Mouse (Mus musculus) liver, adult (tissue): Measurements from ENCODE around the gene Adat3.
"Not testable (repeated sequence)": the region's sequence is repeated elsewhere in the genome, so short reads cannot be mapped to it uniquely, and the experiment has no call there.

ENCODE experiments used
- GATA4 ChIP-seq: IDR thresholded peaks from 2 replicates; pipeline ENCODE4 v1.6.1; 2014; ENCODE audit warnings: mild to moderate bottlenecking, low read length; ENCODE audit not compliant: insufficient replicate concordance

The Adat3 gene

GRCm38 (mm10) chr10:80603364-80603763 lies 684 bp downstream of the Adat3 start:
- TF ChIP-seq GATA4: no peak

- TF ChIP-seq GATA4: no peak
Measured at GRCm38 (mm10) chr10:80604001-80604509, 1.4 kb downstream of the Adat3 start.

- no peak for TF ChIP-seq GATA4
Measured at GRCm38 (mm10) chr10:80604988-80605387, 2.3 kb downstream of the Adat3 start.

- TF ChIP-seq GATA4: not testable (repeated sequence)
Measured at GRCm38 (mm10) chr10:80605721-80606120, 3.0 kb downstream of the Adat3 start, which contains the start of gene Gm49322. Gm49322 (plus strand) TSS chr10:80606021.

- no peak for TF ChIP-seq GATA4
Measured at GRCm38 (mm10) chr10:80606306-80606705, 3.6 kb downstream of the Adat3 start.

GRCm38 (mm10) chr10:80606737-80607350 lies 4.2 kb downstream of the Adat3 start:
- no peak for TF ChIP-seq GATA4

- no peak for TF ChIP-seq GATA4
Measured at GRCm38 (mm10) chr10:80608435-80608834, 5.8 kb downstream of the Adat3 start.

- TF ChIP-seq GATA4: no peak
Measured at GRCm38 (mm10) chr10:80609269-80609924, 6.7 kb downstream of the Adat3 start.

- no peak for TF ChIP-seq GATA4
Measured at GRCm38 (mm10) chr10:80610116-80610785, 7.6 kb downstream of the Adat3 start.

- no peak for TF ChIP-seq GATA4
Measured at GRCm38 (mm10) chr10:80611024-80611423, 8.3 kb downstream of the Adat3 start.

- no peak for TF ChIP-seq GATA4
Measured at GRCm38 (mm10) chr10:80611905-80612304, 9.2 kb downstream of the Adat3 start.

- no peak for TF ChIP-seq GATA4
Measured at GRCm38 (mm10) chr10:80613821-80614220, 11.1 kb downstream of the Adat3 start.

- no peak for TF ChIP-seq GATA4
Measured at GRCm38 (mm10) chr10:80614351-80614750, 11.7 kb downstream of the Adat3 start.

- peak; percentile 59; the same call in 1 of the 2 replicates for TF ChIP-seq GATA4
Measured at GRCm38 (mm10) chr10:80618181-80618580, 15.5 kb downstream of the Adat3 start.

GRCm38 (mm10) chr10:80619465-80620244 lies 17.0 kb downstream of the Adat3 start:
- TF ChIP-seq GATA4: no peak

GRCm38 (mm10) chr10:80620365-80620764 lies 17.7 kb downstream of the Adat3 start:
- TF ChIP-seq GATA4: no peak
